Mouse (Mus musculus) kidney, adult 2 months (tissue): ENCODE measurements at regions not wholly inside any gene's neighbourhood (a gene's known extent, or its start where the extent isn't known, plus 50 kb on each side); places are given as distances from the start of the nearest gene placed in this dataset.

Experiments
- CTCF ChIP-seq: fragments of 200-500 bp; conservative IDR thresholded peaks from 2 replicates; pipeline ENCODE4 v1.5.1; 2011; ENCODE audit warnings: low read depth, mild to moderate bottlenecking, control low read depth, low read length, moderate library complexity, mixed read lengths; ENCODE audit not compliant: insufficient read depth, insufficient read length
- POLR2A ChIP-seq: fragments of 200-500 bp; IDR thresholded peaks from one replicate; pipeline ENCODE4 v1.6.1; 2011; ENCODE audit warnings: low read depth, low read length, control low read depth

DNA sequence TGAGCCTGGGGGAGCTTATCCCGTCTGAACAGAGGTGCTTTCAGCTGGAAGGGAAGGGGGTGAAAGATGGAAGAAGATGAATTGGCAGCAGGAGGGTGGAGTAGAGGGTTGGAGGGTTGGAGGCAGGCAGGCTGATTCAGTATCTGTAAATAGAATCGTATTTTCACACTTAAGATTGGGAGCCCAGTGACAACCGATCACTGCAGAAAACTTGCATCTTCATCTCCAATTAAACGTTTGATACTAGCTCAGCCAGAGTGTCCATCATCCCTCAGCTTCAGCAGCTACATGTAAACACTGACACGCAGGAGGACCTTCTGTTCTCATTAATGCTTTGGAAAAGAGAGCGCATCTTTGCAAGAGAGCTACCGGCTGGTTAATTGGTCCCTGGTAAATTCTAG, 67.2 kb upstream of the Gramd1b start:
- TF ChIP-seq CTCF (no peak), POLR2A (no peak)
